Mouse (Mus musculus) limb, embryonic 13.5 days (tissue): ENCODE measurements around the gene Mmp14. TPM values are rescaled to one million over a fixed set of nuclear protein-coding genes. Genes with fewer than 3 reads are reported as not detected.
A peak's percentile ranks its signal among the peaks of the same experiment; 100 is the strongest.

Experiments used
- ATAC-seq: fragments of 200-750 bp; cut with Nextera tagmentation; 2 replicates; pipeline ENCODE4 v1.8.0; 2017; ENCODE audit warnings: low read depth, moderate number of reproducible peaks, moderate TSS enrichment; ENCODE audit not compliant: low FRiP score
- H3K27ac ChIP-seq: fragments of 300-500 bp; sonication (generic); 2 replicates; pipeline ENCODE4 v1.5.1; 2015; ENCODE audit warnings: inconsistent platforms, mild to moderate bottlenecking, moderate library complexity
- H3K27me3 ChIP-seq: fragments of 300-500 bp; sonication (generic); 2 replicates; pipeline ENCODE4 v1.6.1; 2015; ENCODE audit warnings: mild to moderate bottlenecking, inconsistent platforms
- H3K36me3 ChIP-seq: fragments of 300-500 bp; sonication (generic); 2 replicates; pipeline ENCODE4 v1.6.1; 2015; ENCODE audit warnings: inconsistent platforms, mild to moderate bottlenecking, moderate library complexity
- H3K4me1 ChIP-seq: fragments of 300-500 bp; sonication (generic); 2 replicates; pipeline ENCODE4 v1.6.1; 2015; ENCODE audit warnings: inconsistent platforms
- H3K4me2 ChIP-seq: fragments of 300-500 bp; sonication (generic); replicated peaks from 2 replicates; pipeline ENCODE4 v1.6.1; 2015; ENCODE audit warnings: inconsistent platforms, mild to moderate bottlenecking, moderate library complexity
- H3K4me3 ChIP-seq: fragments of 300-500 bp; sonication (generic); 2 replicates; pipeline ENCODE4 v1.5.1; 2015; ENCODE audit warnings: moderate library complexity, mild to moderate bottlenecking, inconsistent platforms
- H3K9ac ChIP-seq: fragments of 300-500 bp; sonication (generic); 2 replicates; pipeline ENCODE4 v1.6.1; 2015; ENCODE audit warnings: mild to moderate bottlenecking, inconsistent platforms
- H3K9me3 ChIP-seq: fragments of 300-500 bp; sonication (generic); 2 replicates; pipeline ENCODE4 v1.6.1; 2016; ENCODE audit warnings: inconsistent platforms
- WGBS: fragments of 180-500 bp; shearing (Covaris S2); methylation state at CpG from one replicate; pipeline ENCODE4 v1.1.7; 2015; 5-methylcytosine and 5-hydroxymethylcytosine counted together
- polyA plus RNA-seq: library from polyadenylated mRNA; unstranded; fragments of >200 nt; fragmentation: Nextera tagmentation; extraction: Ambion mirVana; gene quantifications from 2 replicates; pipeline ENCODE4 v1.2.1, GENCODE M21; 2015

Mmp14 gene
- polyA plus RNA-seq, 1 experiment from 2014 or later, result 204 TPM

GRCm38 (mm10) chr14:54429332-54430093, 1.9 kb upstream of the Mmp14 start:
- H3K27me3 ChIP-seq, result no peaks in the 10 kb centered on the region
- peak overlapping the region; percentile 95 for H3K4me3 ChIP-seq
- H3K9ac ChIP-seq, result peak overlapping the region; percentile 99
- peak overlapping the region; percentile 98; the same call in 1 of the 2 replicates for H3K27ac ChIP-seq
- peak overlapping the region; percentile 96 for H3K4me2 ChIP-seq
- H3K36me3 ChIP-seq, result peaks cover 12% of the 10 kb centered on the region
- 56% methylated on average over 7 of the region's 7 CpGs for WGBS
- no peaks in the 10 kb centered on the region for H3K9me3 ChIP-seq
- no peak for ATAC-seq
- H3K4me1 ChIP-seq, result peaks cover 52% of the 10 kb centered on the region

DNA sequence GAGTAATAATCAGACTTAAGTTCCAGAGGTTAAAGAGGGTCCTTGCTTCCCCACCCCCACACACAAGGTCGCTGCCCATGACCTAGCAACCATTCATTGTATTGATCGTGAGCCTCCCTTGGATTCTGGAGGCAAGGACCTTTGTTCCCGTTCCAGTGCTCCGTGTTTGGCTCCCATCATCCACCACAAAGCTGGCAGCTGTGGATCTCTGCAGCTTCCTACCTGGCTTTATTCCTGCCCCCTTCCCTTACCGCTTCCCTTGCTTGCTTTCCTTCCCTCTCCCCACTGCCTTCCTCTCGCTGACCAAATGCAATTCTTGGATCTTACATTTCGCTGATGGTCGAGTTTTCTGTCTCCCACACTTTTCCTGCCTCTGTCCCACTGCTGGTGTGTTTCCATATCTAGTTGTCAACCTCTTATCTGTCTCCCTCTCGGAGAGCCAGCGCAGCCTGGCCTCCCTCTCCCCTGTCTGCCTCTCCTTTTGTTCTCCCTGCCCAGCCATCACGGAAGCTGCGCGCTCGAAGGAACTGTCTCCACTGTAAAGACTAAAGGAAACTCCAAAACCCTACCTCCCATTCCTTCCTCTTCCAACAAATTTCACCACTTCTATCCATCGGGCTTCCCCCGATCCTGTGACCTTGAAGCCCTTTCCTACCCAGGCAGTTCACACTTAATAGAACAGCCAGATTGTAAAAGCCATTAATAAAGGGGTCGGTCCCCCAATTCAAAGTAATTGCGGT, 836 bp upstream of the Mmp14 start:
- Histone ChIP-seq H3K4me3 (peak overlapping the region; percentile 95), H3K27ac (peak overlapping the region; percentile 98), H3K9me3 (no peaks in the 10 kb centered on the region), H3K9ac (peak overlapping the region; percentile 99), H3K36me3 (peaks cover 17% of the 10 kb centered on the region), H3K27me3 (no peaks in the 10 kb centered on the region), H3K4me1 (peaks cover 62% of the 10 kb centered on the region), H3K4me2 (peak overlapping the region; percentile 96)
- ATAC-seq, result no peak
- WGBS, result 7% methylated on average over 18 of the region's 18 CpGs

DNA sequence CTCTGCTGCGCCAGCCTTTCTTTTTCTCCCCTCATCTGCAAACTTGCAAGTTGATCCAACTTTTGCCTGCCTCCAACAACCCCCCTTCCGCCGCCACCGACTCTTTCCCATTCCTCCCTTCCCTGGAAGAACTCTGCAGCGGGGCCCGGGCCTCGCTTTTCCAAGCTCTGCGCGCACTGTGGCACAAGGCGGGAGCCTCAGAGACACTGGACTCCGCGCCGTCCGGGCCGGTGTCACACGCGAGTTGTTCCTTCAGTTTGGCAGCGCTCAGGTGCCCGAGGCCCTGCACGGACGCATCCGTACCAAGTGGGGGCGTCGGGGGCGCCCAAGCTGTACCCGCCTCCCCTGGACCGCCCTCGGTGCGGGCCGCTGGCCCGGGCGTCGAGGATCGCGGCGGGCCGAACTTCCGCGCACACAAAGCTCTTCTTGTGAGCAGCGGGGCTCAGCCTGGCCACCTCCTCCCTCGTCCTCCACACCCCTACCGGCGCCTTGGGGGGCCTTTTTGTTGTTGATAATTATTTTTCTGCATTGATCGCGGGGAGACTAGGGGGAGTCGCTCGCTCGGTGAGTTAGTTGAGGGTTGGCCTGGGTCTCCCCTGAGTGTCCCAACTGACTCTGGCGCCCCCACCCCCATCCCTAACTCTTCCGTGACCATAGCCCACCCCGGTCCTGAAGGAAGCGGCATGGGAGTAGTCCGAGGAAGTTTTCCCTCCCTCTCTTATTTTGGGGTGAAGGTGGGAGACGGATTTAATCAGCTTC, 845 bp downstream of the Mmp14 start:
- Histone ChIP-seq H3K27me3 (no peaks in the 10 kb centered on the region), H3K4me3 (peak overlapping the region; percentile 95), H3K27ac (peak overlapping the region; percentile 98), H3K4me2 (peak overlapping the region; percentile 96), H3K9me3 (no peaks in the 10 kb centered on the region), H3K9ac (peak overlapping the region; percentile 99), H3K4me1 (peaks cover 55% of the 10 kb centered on the region), H3K36me3 (peaks cover 34% of the 10 kb centered on the region)
- peak; percentile 13; the same call in 1 of the 2 replicates for ATAC-seq
- 1% methylated on average over 54 of the region's 54 CpGs for WGBS

GRCm38 (mm10) chr14:54432837-54433830, 1.7 kb downstream of the Mmp14 start:
- Histone ChIP-seq H3K36me3 (peaks cover 41% of the 10 kb centered on the region), H3K4me1 (peaks cover 47% of the 10 kb centered on the region), H3K9me3 (no peaks in the 10 kb centered on the region), H3K27ac (peak overlapping the region; percentile 98), H3K27me3 (no peaks in the 10 kb centered on the region), H3K4me2 (peak overlapping the region; percentile 96), H3K9ac (peak overlapping the region; percentile 99), H3K4me3 (peak overlapping the region; percentile 95)
- ATAC-seq, result no peak
- WGBS, result 26% methylated on average over 17 of the region's 17 CpGs

GRCm38 (mm10) chr14:54433941-54434531, 2.6 kb downstream of the Mmp14 start:
- no peaks in the 10 kb centered on the region for H3K27me3 ChIP-seq
- H3K4me1 ChIP-seq, result peaks cover 47% of the 10 kb centered on the region
- WGBS, result 52% methylated on average over 12 of the region's 12 CpGs
- ATAC-seq, result no peak
- peak overlapping the region; percentile 95 for H3K4me3 ChIP-seq
- H3K36me3 ChIP-seq, result peaks cover 50% of the 10 kb centered on the region
- peak overlapping the region; percentile 99 for H3K9ac ChIP-seq
- no peaks in the 10 kb centered on the region for H3K9me3 ChIP-seq
- H3K4me2 ChIP-seq, result peak overlapping the region; percentile 96
- H3K27ac ChIP-seq, result peak overlapping the region; percentile 98; the same call in 1 of the 2 replicates

DNA sequence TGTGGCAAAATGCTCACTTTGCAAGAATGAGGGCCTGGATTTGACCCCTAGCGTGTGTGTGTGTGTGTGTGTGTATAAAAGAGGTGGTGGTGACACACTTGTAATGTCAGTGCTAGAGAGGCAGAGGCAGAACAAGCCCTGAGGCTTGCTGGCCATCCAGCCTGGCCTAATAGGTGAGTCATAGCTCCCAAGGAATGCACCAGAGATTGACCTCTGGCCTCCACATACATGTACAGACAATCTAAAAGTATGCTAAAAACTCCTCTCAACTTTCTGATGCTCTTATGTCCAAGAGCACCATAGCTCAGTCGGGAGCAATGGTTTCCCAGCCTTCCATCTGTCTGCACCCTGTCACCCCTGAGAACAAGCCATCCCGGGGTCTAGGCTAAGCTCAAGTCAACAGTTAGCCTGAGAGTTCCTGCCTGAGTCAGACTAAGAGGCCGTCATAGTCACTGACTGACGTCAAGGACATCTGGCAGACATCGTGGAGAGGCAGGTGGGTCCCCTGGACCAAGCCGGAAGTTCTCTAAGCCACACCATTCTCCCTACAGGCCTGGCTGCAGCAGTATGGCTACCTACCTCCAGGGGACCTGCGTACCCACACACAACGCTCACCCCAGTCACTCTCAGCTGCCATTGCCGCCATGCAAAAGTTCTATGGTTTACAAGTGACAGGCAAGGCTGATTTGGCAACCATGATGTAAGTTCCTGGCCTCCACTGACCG, 3.9 kb downstream of the Mmp14 start:
- Histone ChIP-seq H3K27ac (no peak overlapping the region), H3K4me3 (no peak overlapping the region), H3K9me3 (no peaks in the 10 kb centered on the region), H3K9ac (no peak overlapping the region), H3K4me1 (peaks cover 33% of the 10 kb centered on the region), H3K4me2 (no peak overlapping the region), H3K27me3 (no peaks in the 10 kb centered on the region), H3K36me3 (peaks cover 54% of the 10 kb centered on the region)
- 82% methylated on average over 11 of the region's 11 CpGs for WGBS
- ATAC-seq, result no peak

GRCm38 (mm10) chr14:54439155-54439554, 7.7 kb downstream of the Mmp14 start:
- WGBS, result 90% methylated on average over 12 of the region's 12 CpGs
- peaks cover 31% of the 10 kb centered on the region for H3K4me1 ChIP-seq
- H3K27me3 ChIP-seq, result no peaks in the 10 kb centered on the region
- peaks cover 75% of the 10 kb centered on the region for H3K36me3 ChIP-seq
- ATAC-seq, result no peak
- H3K9me3 ChIP-seq, result no peaks in the 10 kb centered on the region
- H3K27ac ChIP-seq, result no peak overlapping the region
- no peak overlapping the region for H3K9ac ChIP-seq
- no peak overlapping the region for H3K4me3 ChIP-seq
- no peak overlapping the region for H3K4me2 ChIP-seq

GRCm38 (mm10) chr14:54439610-54440009, 8.2 kb downstream of the Mmp14 start:
- no peak overlapping the region for H3K4me3 ChIP-seq
- no peaks in the 10 kb centered on the region for H3K9me3 ChIP-seq
- H3K27me3 ChIP-seq, result no peaks in the 10 kb centered on the region
- no peak overlapping the region for H3K4me2 ChIP-seq
- H3K36me3 ChIP-seq, result peaks cover 78% of the 10 kb centered on the region
- H3K4me1 ChIP-seq, result peaks cover 28% of the 10 kb centered on the region
- no peak overlapping the region for H3K9ac ChIP-seq
- no peak overlapping the region for H3K27ac ChIP-seq
- WGBS, result 64% methylated on average over 7 of the region's 7 CpGs
- no peak for ATAC-seq

DNA sequence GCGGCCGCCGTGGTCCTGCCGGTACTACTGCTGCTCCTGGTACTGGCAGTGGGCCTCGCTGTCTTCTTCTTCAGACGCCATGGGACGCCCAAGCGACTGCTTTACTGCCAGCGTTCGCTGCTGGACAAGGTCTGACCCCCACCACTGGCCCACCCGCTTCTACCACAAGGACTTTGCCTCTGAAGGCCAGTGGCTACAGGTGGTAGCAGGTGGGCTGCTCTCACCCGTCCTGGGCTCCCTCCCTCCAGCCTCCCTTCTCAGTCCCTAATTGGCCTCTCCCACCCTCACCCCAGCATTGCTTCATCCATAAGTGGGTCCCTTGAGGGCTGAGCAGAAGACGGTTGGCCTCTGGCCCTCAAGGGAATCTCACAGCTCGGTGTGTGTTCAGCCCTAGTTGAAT, 9.1 kb downstream of the Mmp14 start:
- H3K4me2 ChIP-seq, result no peak overlapping the region
- H3K4me3 ChIP-seq, result no peak overlapping the region
- H3K4me1 ChIP-seq, result peaks cover 19% of the 10 kb centered on the region
- peaks cover 73% of the 10 kb centered on the region for H3K36me3 ChIP-seq
- no peak for ATAC-seq
- no peak overlapping the region for H3K27ac ChIP-seq
- no peak overlapping the region for H3K9ac ChIP-seq
- WGBS, result 91% methylated on average over 14 of the region's 14 CpGs
- H3K27me3 ChIP-seq, result no peaks in the 10 kb centered on the region
- H3K9me3 ChIP-seq, result no peaks in the 10 kb centered on the region

DNA sequence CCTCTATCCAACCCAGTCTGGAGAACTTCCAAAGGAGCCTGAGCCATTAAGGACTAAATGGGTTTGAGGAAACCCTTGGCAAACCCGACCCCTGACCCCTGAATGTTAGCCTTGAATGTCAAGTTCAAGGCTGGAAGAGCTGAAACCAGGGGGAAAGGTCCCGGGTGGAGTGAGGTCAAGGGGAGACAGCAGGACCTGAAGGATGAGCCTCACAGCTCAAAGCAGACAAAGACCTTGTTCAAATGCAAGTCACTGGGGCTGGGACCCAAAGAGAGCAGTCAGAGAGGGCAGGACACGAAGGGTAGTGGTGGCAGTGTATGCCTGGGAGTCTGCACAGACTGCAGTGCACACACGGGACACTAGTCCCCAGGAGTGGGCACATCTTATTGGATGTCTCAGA, 10.0 kb downstream of the Mmp14 start:
- Histone ChIP-seq H3K27ac (no peak overlapping the region), H3K4me3 (no peak overlapping the region), H3K27me3 (no peaks in the 10 kb centered on the region), H3K36me3 (peaks cover 65% of the 10 kb centered on the region), H3K4me1 (peaks cover 19% of the 10 kb centered on the region), H3K4me2 (no peak overlapping the region), H3K9ac (no peak overlapping the region), H3K9me3 (no peaks in the 10 kb centered on the region)
- 81% methylated on average over 4 of the region's 4 CpGs for WGBS
- ATAC-seq, result no peak
